Mouse (Mus musculus) forebrain, embryonic 16.5 days (tissue): Measurements from ENCODE around the gene Gm14862. TPM values are rescaled to one million over a fixed set of nuclear protein-coding genes. Genes with fewer than 3 reads are reported as not detected.

ENCODE experiments used
- ATAC-seq: fragments of 200-750 bp; cut with Nextera tagmentation; 2 replicates; pipeline ENCODE4 v1.8.0; 2017; ENCODE audit warnings: mild to moderate bottlenecking, moderate library complexity
- H3K27ac ChIP-seq: fragments of 300-500 bp; sonication (generic); 2 replicates; pipeline ENCODE4 v1.5.1; 2014; ENCODE audit warnings: low read length, control low read depth
- H3K27me3 ChIP-seq: fragments of 300-500 bp; sonication (generic); replicated peaks from 2 replicates; pipeline ENCODE4 v1.6.1; 2014; ENCODE audit warnings: low read length; ENCODE audit not compliant: control insufficient read depth, insufficient read depth
- H3K36me3 ChIP-seq: fragments of 300-500 bp; sonication (generic); 2 replicates; pipeline ENCODE4 v1.6.1; 2014; ENCODE audit not compliant: control insufficient read depth, insufficient read depth
- H3K4me1 ChIP-seq: fragments of 300-500 bp; sonication (generic); replicated peaks from 2 replicates; pipeline ENCODE4 v1.6.1; 2014; ENCODE audit warnings: low read length; ENCODE audit not compliant: control insufficient read depth, insufficient read depth
- H3K4me2 ChIP-seq: fragments of 300-500 bp; sonication (generic); 2 replicates; pipeline ENCODE4 v1.6.1; 2014; ENCODE audit warnings: mild to moderate bottlenecking, low read length, control low read depth
- H3K4me3 ChIP-seq: fragments of 300-500 bp; sonication (generic); replicated peaks from 2 replicates; pipeline ENCODE4 v1.5.1; 2014; ENCODE audit warnings: mild to moderate bottlenecking, low read length, control low read depth
- H3K9ac ChIP-seq: fragments of 300-500 bp; sonication (generic); replicated peaks from 2 replicates; pipeline ENCODE4 v1.6.1; 2014; ENCODE audit warnings: low read depth, low read length, control low read depth
- H3K9me3 ChIP-seq: fragments of 300-500 bp; sonication (generic); 2 replicates; pipeline ENCODE4 v1.6.1; 2016; ENCODE audit warnings: low read length; ENCODE audit not compliant: control insufficient read depth
- WGBS: fragments of 180-500 bp; shearing (Covaris S2); extraction: QIAGEN DNeasy Blood & Tissue Kit; methylation state at CpG from one replicate; pipeline ENCODE4 v1.1.7; 2014; 5-methylcytosine and 5-hydroxymethylcytosine counted together
- polyA plus RNA-seq: library from polyadenylated mRNA; unstranded; fragments of >200 nt; fragmentation: Nextera tagmentation; extraction: Ambion mirVana; gene quantifications from 2 replicates; pipeline ENCODE4 v1.2.1, GENCODE M21; 2015

Gene Gm14862
- polyA plus RNA-seq, 1 experiment from 2014 or later = not detected

DNA sequence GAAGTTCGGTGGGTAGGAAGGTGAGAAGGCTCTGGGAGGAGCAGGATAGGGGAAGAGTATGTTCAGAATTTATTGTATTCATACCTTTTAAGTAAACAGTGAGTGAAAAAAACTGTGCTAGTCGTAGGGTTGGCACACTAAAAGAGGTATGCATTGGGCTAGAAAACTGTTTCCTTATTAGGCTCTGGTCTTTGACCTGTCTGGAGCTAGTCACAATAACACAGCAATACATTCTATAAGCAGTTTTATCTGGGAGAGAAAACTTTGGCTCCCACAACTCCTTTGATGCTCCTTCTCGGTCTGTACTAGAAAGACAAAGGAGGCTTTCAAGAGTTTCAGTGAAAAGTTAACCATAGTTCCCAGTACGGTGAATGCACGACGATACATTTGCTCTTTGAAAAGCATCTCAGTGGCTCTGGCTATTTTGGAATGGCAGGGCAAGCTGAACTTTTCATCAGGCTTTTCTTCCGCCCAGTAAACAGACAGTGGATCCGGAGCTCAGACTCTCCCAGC, 15.3 kb upstream of the Gm14862 start:
- Histone ChIP-seq H3K9me3 (no peaks in the 10 kb centered on the region), H3K9ac (peak overlapping the region; percentile 71), H3K4me2 (peak overlapping the region; percentile 54), H3K4me1 (0 out of 2 replicates have a peak, but pooled peaks cover 5% of the 10 kb centered on the region), H3K27me3 (no peaks in the 10 kb centered on the region), H3K27ac (no peak overlapping the region), H3K4me3 (peak overlapping the region; percentile 57), H3K36me3 (no peaks in the 10 kb centered on the region)
- 22% methylated on average over 8 of the region's 8 CpGs for WGBS
- ATAC-seq = peak; percentile 43; the same call in 1 of the 2 replicates

DNA sequence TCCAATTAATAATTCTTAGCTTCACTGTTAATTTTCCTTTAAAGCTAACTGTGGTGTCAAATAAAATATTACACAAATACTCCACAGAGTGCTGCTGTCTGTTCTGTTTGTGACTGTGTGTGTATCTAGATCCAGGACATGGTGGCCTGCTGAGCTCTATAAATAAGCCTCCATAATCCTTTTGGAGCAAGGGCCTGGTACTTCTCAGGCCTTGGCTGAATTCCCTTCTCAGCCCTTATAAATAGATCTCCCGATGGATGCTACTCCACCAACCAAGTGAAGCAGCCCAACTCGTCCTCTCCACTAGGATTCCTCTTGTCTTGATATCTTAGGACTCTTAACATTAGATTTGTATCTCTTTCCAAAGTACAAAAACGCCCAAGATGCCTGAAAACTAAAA, 14.4 kb upstream of the Gm14862 start:
- Histone ChIP-seq H3K4me3 (no peak overlapping the region), H3K9me3 (no peaks in the 10 kb centered on the region), H3K36me3 (no peaks in the 10 kb centered on the region), H3K27me3 (no peaks in the 10 kb centered on the region), H3K4me2 (no peak overlapping the region), H3K9ac (no peak overlapping the region), H3K4me1 (0 out of 2 replicates have a peak, but pooled peaks cover 5% of the 10 kb centered on the region), H3K27ac (no peak overlapping the region)
- no peak for ATAC-seq
- 63% methylated on average over 3 of the region's 3 CpGs for WGBS

DNA sequence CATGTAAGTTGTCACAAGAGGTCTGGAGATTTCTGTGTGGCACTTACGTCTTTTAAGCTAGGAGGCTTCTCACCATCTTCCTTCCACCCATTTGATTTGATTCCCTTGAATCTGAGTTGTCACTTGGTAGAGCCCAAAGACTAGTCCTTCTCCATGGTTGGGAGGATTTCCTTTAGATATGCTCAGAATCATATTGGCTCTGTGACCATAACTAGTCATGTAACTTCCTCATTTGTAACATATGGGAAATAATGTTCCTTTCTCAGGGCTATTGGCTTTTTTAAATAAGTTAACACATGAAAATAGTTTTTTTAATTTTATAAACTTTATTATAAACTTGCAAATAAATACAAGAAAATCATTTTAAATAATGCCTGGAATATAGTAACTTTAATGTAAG, 2.6 kb upstream of the Gm14862 start:
- Histone ChIP-seq H3K27ac (no peak overlapping the region), H3K4me2 (no peak overlapping the region), H3K4me1 (no peaks in the 10 kb centered on the region), H3K36me3 (no peaks in the 10 kb centered on the region), H3K27me3 (no peaks in the 10 kb centered on the region), H3K9me3 (no peaks in the 10 kb centered on the region), H3K9ac (no peak overlapping the region), H3K4me3 (no peak overlapping the region)
- WGBS = 50% methylated on average over 1 of the region's 1 CpGs
- no peak for ATAC-seq

DNA sequence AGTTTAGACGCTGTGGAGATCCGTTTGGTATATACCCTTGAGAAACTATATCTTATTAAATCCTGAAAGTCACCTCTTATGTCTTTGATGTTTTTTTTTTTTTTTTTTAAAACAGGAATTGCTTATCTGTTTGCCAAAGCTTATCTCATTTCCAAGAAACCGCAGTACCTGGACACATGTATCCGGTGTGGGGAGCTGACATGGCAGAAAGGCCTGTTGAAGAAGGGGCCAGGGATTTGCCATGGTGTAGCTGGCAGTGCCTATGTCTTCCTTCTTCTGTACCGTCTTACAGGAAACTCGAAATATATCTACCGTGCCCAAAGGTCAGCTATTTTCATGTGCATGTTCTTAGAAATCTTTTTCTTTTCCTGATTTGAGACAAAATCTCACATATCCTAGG, 1.1 kb upstream of the Gm14862 start:
- 96% methylated on average over 7 of the region's 7 CpGs for WGBS
- ATAC-seq = no peak
- H3K36me3 ChIP-seq = no peaks in the 10 kb centered on the region

DNA sequence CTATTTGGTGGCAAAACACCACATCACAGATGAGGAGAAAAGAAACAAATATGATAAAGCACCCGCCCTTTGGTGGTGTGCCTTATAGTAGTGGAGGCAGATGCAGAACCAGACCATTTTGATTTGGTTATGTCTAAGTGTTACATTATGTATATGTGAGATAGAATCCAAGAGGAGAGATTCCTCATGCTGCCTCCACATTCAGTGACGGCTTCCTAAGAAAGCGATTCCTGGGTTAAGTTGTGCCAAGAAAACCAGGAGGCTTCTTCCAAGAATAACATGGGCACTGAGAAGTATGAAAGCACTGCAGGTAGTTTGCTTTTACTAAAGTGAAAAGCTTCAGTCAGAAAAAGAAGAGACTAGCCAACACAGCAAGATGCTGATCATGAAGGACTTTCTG, 1.8 kb downstream of the Gm14862 start:
- Histone ChIP-seq H3K4me2 (no peak overlapping the region), H3K27me3 (no peaks in the 10 kb centered on the region), H3K9me3 (no peaks in the 10 kb centered on the region), H3K4me3 (no peak overlapping the region), H3K4me1 (no peaks in the 10 kb centered on the region), H3K36me3 (no peaks in the 10 kb centered on the region), H3K9ac (no peak overlapping the region), H3K27ac (no peak overlapping the region)
- ATAC-seq = no peak
- WGBS = 87% methylated on average over 3 of the region's 3 CpGs

More for the DNA sequence above, 1.1 kb upstream of the Gm14862 start:
- Histone ChIP-seq H3K9me3 (no peaks in the 10 kb centered on the region), H3K4me3 (no peak overlapping the region), H3K4me1 (no peaks in the 10 kb centered on the region), H3K27me3 (no peaks in the 10 kb centered on the region), H3K4me2 (no peak overlapping the region), H3K27ac (no peak overlapping the region), H3K9ac (no peak overlapping the region)

DNA sequence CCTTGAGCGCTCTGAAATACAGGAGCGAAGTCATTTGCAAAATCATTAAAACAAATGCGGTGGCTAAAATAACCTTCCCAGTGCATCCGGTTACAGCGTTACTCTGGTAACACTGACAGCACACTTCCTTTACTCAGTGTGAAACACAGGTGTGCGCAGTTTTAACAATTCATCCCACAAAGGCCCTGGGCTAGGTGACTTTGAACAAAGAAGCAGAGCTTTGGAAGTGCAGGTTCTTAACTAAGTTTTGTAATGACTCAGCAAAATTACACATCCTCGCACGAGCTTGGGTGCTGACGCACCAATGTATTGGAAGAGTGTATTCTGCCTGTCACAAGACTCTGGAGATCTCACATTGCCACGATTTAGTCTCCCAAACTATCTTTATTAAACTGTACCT, 2.7 kb downstream of the Gm14862 start:
- H3K4me2 ChIP-seq = no peak overlapping the region
- no peaks in the 10 kb centered on the region for H3K27me3 ChIP-seq
- H3K36me3 ChIP-seq = no peaks in the 10 kb centered on the region
- 85% methylated on average over 10 of the region's 10 CpGs for WGBS
- H3K9ac ChIP-seq = no peak overlapping the region
- no peaks in the 10 kb centered on the region for H3K9me3 ChIP-seq
- no peak for ATAC-seq
- no peaks in the 10 kb centered on the region for H3K4me1 ChIP-seq
- no peak overlapping the region for H3K27ac ChIP-seq
- no peak overlapping the region for H3K4me3 ChIP-seq

DNA sequence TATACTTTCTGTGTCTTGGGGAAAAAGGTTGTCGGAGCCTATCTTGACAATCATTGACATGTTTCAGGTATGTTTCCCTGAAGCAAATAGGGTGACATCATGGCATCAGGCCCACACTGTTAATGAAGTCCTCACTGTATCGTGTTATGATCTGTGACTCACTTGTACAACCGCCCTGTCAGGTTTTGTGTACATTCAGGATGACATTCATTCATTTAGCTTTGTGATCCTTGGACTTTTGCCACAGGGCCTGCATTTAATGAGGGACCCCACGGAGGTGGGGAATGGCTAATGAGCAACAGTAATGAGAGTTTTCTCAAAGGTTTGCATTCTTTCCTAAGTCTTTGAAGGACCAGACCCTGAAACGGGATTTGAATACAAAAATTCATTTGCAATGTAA, 7.8 kb downstream of the Gm14862 start:
- Histone ChIP-seq H3K36me3 (no peaks in the 10 kb centered on the region), H3K4me1 (no peaks in the 10 kb centered on the region; the same call in 1 of the 2 replicates), H3K9ac (no peak overlapping the region), H3K27ac (no peak overlapping the region), H3K9me3 (no peaks in the 10 kb centered on the region), H3K4me2 (no peak overlapping the region), H3K27me3 (no peaks in the 10 kb centered on the region), H3K4me3 (no peak overlapping the region)
- WGBS = 19% methylated on average over 5 of the region's 5 CpGs
- ATAC-seq = peak; percentile 75

DNA sequence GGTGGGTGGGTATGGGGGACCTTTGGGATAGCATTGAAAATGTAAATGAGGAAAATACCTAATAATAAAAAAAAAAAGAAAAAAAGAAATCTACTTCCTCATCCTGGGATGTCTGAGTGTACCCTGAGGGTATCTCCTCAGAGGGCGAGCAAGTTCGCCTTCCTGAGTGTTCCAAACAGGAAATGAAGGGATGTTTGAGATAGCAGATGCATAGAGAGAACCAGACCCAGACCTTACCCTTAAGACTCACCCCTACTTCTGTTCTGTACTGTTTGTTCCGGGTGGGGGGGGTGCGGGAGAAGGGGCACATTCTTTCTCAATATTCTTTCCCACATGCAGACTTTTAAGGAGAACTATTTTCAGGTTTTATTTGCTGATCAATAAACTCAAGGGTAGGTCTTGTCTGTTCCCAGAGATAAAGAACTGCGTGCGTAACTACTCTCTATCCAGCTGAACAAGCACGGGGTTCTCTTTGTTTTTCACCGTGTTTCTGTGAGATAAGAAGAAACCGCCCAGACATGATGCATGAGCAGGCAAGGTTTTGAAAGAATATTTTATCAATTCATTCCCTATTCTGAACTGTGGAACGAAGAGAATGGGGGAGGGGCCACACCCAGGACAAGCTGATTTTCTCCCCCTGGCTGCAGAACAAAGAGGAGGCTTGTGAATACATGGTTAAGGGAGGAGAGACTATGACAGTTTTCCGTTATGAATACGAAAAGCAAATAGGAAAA, 11.9 kb downstream of the Gm14862 start:
- no peak overlapping the region for H3K9ac ChIP-seq
- H3K9me3 ChIP-seq = no peaks in the 10 kb centered on the region
- H3K36me3 ChIP-seq = no peaks in the 10 kb centered on the region
- H3K27ac ChIP-seq = no peak overlapping the region
- WGBS = 59% methylated on average over 12 of the region's 12 CpGs
- no peaks in the 10 kb centered on the region for H3K27me3 ChIP-seq
- H3K4me2 ChIP-seq = no peak overlapping the region
- peak; percentile 41; the same call in 1 of the 2 replicates for ATAC-seq
- H3K4me3 ChIP-seq = no peak overlapping the region
- no peaks in the 10 kb centered on the region; the same call in none of the 2 replicates for H3K4me1 ChIP-seq

DNA sequence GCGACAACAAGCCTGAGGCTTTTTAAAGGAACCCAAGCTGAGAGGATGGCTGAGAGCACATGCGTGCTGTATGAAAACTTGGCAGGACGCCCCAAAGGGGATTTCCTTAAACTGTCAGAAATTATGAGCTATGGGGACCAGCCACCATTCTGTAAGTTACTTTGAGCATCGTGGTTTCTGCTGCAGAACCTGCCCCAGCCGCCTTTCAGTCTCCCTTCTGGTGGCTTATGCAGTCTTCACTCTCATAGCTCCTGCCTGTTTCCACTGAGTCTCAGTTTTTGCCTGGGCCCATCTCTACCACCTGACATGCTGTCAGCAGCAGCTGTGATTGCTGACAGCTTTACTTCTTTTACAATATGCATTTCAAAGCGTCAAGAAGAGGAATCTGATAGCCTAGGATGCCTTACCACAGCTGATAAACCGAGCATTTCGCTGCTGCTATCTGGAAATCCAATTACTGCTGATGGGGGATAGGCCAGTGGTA, 13.3 kb downstream of the Gm14862 start:
- Histone ChIP-seq H3K27ac (no peak overlapping the region), H3K4me1 (no peaks in the 10 kb centered on the region; the same call in none of the 2 replicates)
- peak; percentile 64 for ATAC-seq

More for the DNA sequence above, 13.3 kb downstream of the Gm14862 start:
- Histone ChIP-seq H3K36me3 (no peaks in the 10 kb centered on the region), H3K9me3 (no peaks in the 10 kb centered on the region), H3K27me3 (no peaks in the 10 kb centered on the region), H3K4me3 (no peak overlapping the region), H3K9ac (no peak overlapping the region), H3K4me2 (no peak overlapping the region)
- 55% methylated on average over 8 of the region's 8 CpGs for WGBS
